Mouse (Mus musculus) activated CD4-positive, CD25-positive, alpha-beta regulatory T cell (primary cell): ENCODE results near the gene Zfp973. TPM values are rescaled to one million over a fixed set of nuclear protein-coding genes. Genes with fewer than 3 reads are reported as not detected.

ENCODE experiments used
- polyA plus RNA-seq, 2 experiments: library from polyadenylated mRNA; unstranded; fragments of 100-300 nt; shearing (Covaris generic); gene quantifications; one replicate each; pipeline ENCODE4 v1.2.1; 2017

Gene Zfp973
- polyA plus RNA-seq: 1 to 10 TPM; 5.4 to 9.1 TPM

GRCm38 (mm10) chr2:176670222-176670621, at the start of gene Zfp973:
TSS of gene Zfp973 (plus strand) at chr2:176670522.

GRCm38 (mm10) chr2:176636244-176636643, 34.1 kb upstream of the Zfp973 start, which contains the start of gene Gm14308:
TSS of gene Gm14308 (minus strand) at chr2:176636344.

GRCm38 (mm10) chr2:176708051-176708450, 37.7 kb downstream of the Zfp973 start, which contains the start of gene Gm14305:
TSS of gene Gm14305 (plus strand) at chr2:176708328.

Other genes with a start within 250 kb of the Zfp973 start
- 1 to 10 TPM; 7.6 to 9.4 TPM for gene Gm14435, start 246.9 kb upstream of the Zfp973 start, polyA plus RNA-seq
- gene Gm14434, start 183.7 kb upstream of the Zfp973 start, polyA plus RNA-seq: 1 to 10 TPM; 4.6 to 6.4 TPM
- not detected for gene Zfp967, start 149.5 kb upstream of the Zfp973 start, polyA plus RNA-seq
- 1 to 10 TPM; 4.3 to 7.4 TPM for gene Gm14308, start 34.2 kb upstream of the Zfp973 start, polyA plus RNA-seq
- gene Gm14305, start 37.8 kb downstream of the Zfp973 start, polyA plus RNA-seq: 10 to 100 TPM in 1 of 2 experiments, 1 to 10 TPM in 1; 5.9 to 12.4 TPM
- gene Gm14295, start 128.1 kb downstream of the Zfp973 start, polyA plus RNA-seq: 1 to 10 TPM; 5.7 to 6.9 TPM
- gene Gm14408, start 160.6 kb downstream of the Zfp973 start, polyA plus RNA-seq: not detected